Mouse (Mus musculus) erythroid progenitor cell, adult 5-6 weeks (primary cell): ENCODE measurements around the gene Sp140. TPM values are rescaled to one million over a fixed set of nuclear protein-coding genes. Genes with fewer than 3 reads are reported as not detected.
"Not testable (repeated sequence)": the region's sequence is repeated elsewhere in the genome, so short reads cannot be mapped to it uniquely, and the experiment has no call there.

Experiments
- ATAC-seq: replicated peaks from 2 replicates; pipeline ENCODE4 v1.8.0; 2016; ENCODE audit warnings: moderate number of reproducible peaks, mild to moderate bottlenecking, moderate TSS enrichment, inconsistent platforms; ENCODE audit not compliant: poor library complexity, low FRiP score, severe bottlenecking
- total RNA-seq, 2 experiments: library from RNA; stranded (forward) in 1 of 2; stranded (reverse) in 1 of 2; fragments of 150-400 nt in 1 of 2; fragments of 186-747, 209-891 nt in 1 of 2; gene quantifications; 2 replicates each; pipeline versions ENCODE4 v1.2.3 to v1.2.4; 2015 to 2017; ENCODE audit warnings: low replicate concordance in 2 of 2

Sp140 gene
- total RNA-seq (2015; ENCODE audit: low replicate concordance) (38.6 and 78.4 TPM in 2 replicates), total RNA-seq (2017; ENCODE audit: low replicate concordance) (28.1 and 33.1 TPM in 2 replicates)

GRCm38 (mm10) chr1:85600078-85600477 lies at the start of gene Sp140:
TSS of gene Sp140 (plus strand) at chr1:85600378.
- ATAC-seq = not testable (repeated sequence)

GRCm38 (mm10) chr1:85555261-85555660 lies 44.9 kb upstream of the Sp140 start:
- not testable (repeated sequence) for ATAC-seq

- ATAC-seq = not testable (repeated sequence)
Observed at GRCm38 (mm10) chr1:85573554-85573953, 26.6 kb upstream of the Sp140 start.

GRCm38 (mm10) chr1:85575376-85575775 lies 24.8 kb upstream of the Sp140 start, which contains the start of gene G530012D18Rik:
TSS of gene G530012D18Rik (plus strand) at chr1:85575676.
- not testable (repeated sequence) for ATAC-seq

GRCm38 (mm10) chr1:85578372-85579010 lies 21.7 kb upstream of the Sp140 start:
- not testable (repeated sequence) for ATAC-seq

- ATAC-seq = peak; percentile 46
Observed at GRCm38 (mm10) chr1:85579199-85580147, 20.7 kb upstream of the Sp140 start.

GRCm38 (mm10) chr1:85580148-85580534 lies 20.0 kb upstream of the Sp140 start:
- ATAC-seq = peak; percentile 72

GRCm38 (mm10) chr1:85580578-85580977 lies 19.6 kb upstream of the Sp140 start:
- ATAC-seq = peak; percentile 30; the same call in 1 of the 2 replicates

GRCm38 (mm10) chr1:85581518-85581917 lies 18.7 kb upstream of the Sp140 start:
- not testable (repeated sequence) for ATAC-seq

- ATAC-seq = not testable (repeated sequence)
Observed at GRCm38 (mm10) chr1:85588697-85589096, 11.5 kb upstream of the Sp140 start.

- not testable (repeated sequence) for ATAC-seq
Observed at GRCm38 (mm10) chr1:85592526-85592925, 7.7 kb upstream of the Sp140 start.

- not testable (repeated sequence) for ATAC-seq
Observed at GRCm38 (mm10) chr1:85598271-85599012, 1.7 kb upstream of the Sp140 start, which contains the start of gene Sp110. TSS of gene Sp110 (minus strand) at chr1:85598817.

GRCm38 (mm10) chr1:85600794-85601193 lies 616 bp downstream of the Sp140 start:
- not testable (repeated sequence) for ATAC-seq

GRCm38 (mm10) chr1:85604341-85604740 lies 4.2 kb downstream of the Sp140 start:
- ATAC-seq = not testable (repeated sequence)

GRCm38 (mm10) chr1:85608361-85608760 lies 8.2 kb downstream of the Sp140 start:
- not testable (repeated sequence) for ATAC-seq

GRCm38 (mm10) chr1:85610581-85610980 lies 10.4 kb downstream of the Sp140 start:
- not testable (repeated sequence) for ATAC-seq

- ATAC-seq = not testable (repeated sequence)
Observed at GRCm38 (mm10) chr1:85615096-85615495, 14.9 kb downstream of the Sp140 start.

- not testable (repeated sequence) for ATAC-seq
Observed at GRCm38 (mm10) chr1:85615819-85616218, 15.6 kb downstream of the Sp140 start.

- not testable (repeated sequence) for ATAC-seq
Observed at GRCm38 (mm10) chr1:85617161-85617560, 17.0 kb downstream of the Sp140 start.

- ATAC-seq = not testable (repeated sequence)
Observed at GRCm38 (mm10) chr1:85618689-85619088, 18.5 kb downstream of the Sp140 start.
